Mouse (Mus musculus): Measurements from ENCODE around the gene Rfx2.

- no peak for TF ChIP-seq GATA1 (IDR thresholded peaks at IDR 0.05; ENCODE audit: borderline replicate concordance, low read length)
- no peak for TF ChIP-seq FLI1 (IDR thresholded peaks at IDR 0.05; ENCODE audit: low read length)
Measured at GRCm38 (mm10) chr17:56736534-56736933, 94.3 kb downstream of the Rfx2 start.
